Mouse (Mus musculus) megakaryocyte, embryonic 14.5 days (primary cell): ENCODE data around the gene Gm19345. TPM values are rescaled to one million over a fixed set of nuclear protein-coding genes. Genes with fewer than 3 reads are reported as not detected.

ENCODE experiments used
- H3K27me3 ChIP-seq: replicated peaks from 2 replicates; pipeline ENCODE3; 2012; ENCODE audit warnings: inconsistent platforms
- H3K36me3 ChIP-seq: replicated peaks from 2 replicates; pipeline ENCODE3; 2012; ENCODE audit warnings: low read length, inconsistent platforms, mixed read lengths
- H3K4me1 ChIP-seq: 2 replicates; pipeline ENCODE4 v1.6.1; 2012; ENCODE audit warnings: inconsistent platforms
- H3K4me3 ChIP-seq: replicated peaks from 2 replicates; pipeline ENCODE3; 2012; ENCODE audit warnings: moderate library complexity, mild to moderate bottlenecking, inconsistent platforms
- H3K9me3 ChIP-seq: 2 replicates; pipeline ENCODE4 v1.6.1; 2012; ENCODE audit warnings: inconsistent platforms
- FLI1 ChIP-seq: IDR thresholded peaks from 2 replicates; pipeline ENCODE4 v1.6.1; 2012; ENCODE audit warnings: low read length, inconsistent platforms, mixed read lengths
- GATA1 ChIP-seq: IDR thresholded peaks from 3 replicates; pipeline ENCODE4 v1.6.1; 2012; ENCODE audit warnings: mixed read lengths, low read length, inconsistent platforms, borderline replicate concordance
- polyA plus RNA-seq: library from polyadenylated mRNA; stranded (reverse); fragments of >175 nt; gene quantifications from 2 replicates; pipeline ENCODE4 v1.2.3, GENCODE M21; 2012; ENCODE audit warnings: low replicate concordance; ENCODE audit not compliant: insufficient read depth

The Gm19345 gene
- polyA plus RNA-seq, 1 experiment = 0.12 TPM

DNA sequence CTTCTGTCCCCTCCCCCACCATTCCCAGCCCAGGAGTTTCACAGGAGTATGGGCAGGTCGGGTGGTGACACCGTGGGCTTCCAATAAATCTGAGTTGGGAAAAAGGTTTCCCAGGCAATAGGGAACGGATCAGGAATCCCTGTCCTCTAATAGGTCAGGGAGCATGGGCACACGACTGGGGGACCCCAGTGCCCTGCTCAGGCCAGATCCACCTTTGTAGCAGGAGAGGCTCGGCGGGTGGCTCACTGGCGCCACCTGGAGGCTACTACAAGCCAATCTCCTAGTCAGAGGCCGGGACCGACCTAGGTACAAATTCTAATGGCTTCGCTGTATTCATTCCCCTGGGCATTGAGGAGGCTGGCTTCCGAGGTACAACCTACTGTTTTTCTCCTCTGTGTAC is 8.2 kb upstream of the Gm19345 start:
- no peak for TF ChIP-seq FLI1
- no peak for TF ChIP-seq GATA1
- H3K27me3 ChIP-seq = peaks cover 15% of the 10 kb centered on the region
- H3K9me3 ChIP-seq = no peaks in the 10 kb centered on the region
- H3K4me3 ChIP-seq = peak overlapping the region; percentile 53
- peaks cover 59% of the 10 kb centered on the region for H3K4me1 ChIP-seq
- no peaks in the 10 kb centered on the region for H3K36me3 ChIP-seq

DNA sequence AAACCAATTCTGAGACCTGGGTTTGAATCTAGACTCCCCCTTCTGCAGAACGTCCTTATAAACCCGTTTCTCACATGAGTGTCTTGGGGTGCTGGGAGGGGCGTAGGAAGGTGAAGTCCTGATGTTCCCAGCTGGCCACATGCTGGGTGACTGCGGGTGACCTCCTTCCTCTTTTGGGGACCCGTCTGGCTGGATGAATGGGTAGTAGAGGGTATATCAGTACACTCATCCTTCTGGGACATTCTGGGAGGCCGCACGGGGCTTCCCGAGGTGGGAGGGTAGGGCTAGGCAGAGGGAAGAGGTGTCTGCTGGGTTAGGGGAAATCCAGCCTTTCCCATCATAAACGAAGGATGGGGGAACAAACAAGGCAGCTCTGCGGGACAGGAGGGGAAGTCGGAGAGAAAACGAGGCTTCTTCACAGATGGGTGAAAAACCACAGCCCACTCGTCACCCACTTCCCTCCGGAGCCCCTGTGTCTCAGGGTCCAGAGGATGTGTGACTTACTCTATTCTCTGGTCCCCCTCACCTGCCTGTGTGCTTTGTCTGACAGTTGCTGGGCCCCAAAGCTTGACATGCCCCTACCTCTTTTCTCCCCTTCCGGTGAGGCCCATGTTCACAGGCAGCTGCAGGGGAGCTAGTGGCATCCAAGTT is 7.2 kb upstream of the Gm19345 start:
- H3K4me3 ChIP-seq = peak overlapping the region; percentile 35
- peaks cover 56% of the 10 kb centered on the region for H3K4me1 ChIP-seq
- H3K27me3 ChIP-seq = peaks cover 17% of the 10 kb centered on the region
- TF ChIP-seq FLI1 = no peak
- TF ChIP-seq GATA1 = no peak
- no peaks in the 10 kb centered on the region for H3K9me3 ChIP-seq
- H3K36me3 ChIP-seq = no peaks in the 10 kb centered on the region

DNA sequence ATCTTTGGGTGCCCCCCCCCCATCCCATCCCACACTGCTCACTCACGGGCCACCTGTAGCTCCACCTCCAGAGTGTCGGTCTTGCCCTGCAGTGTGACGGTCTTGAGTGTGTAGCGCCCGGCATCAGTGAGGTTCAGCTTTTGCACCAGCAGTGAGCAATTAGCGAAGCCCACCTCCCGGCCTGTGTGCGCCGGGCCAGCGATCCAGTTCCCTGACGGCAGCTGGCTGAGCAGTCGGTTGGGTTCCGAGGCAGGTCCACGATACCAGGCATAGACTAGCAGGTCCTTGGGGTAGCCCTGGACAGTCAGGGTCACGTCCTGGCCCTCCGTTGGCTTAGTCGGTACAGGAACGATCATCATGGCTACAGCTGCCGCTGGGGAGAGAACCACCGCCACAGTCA is 1.7 kb downstream of the Gm19345 start:
- TF ChIP-seq FLI1 (no peak), GATA1 (no peak)
- peaks cover 4% of the 10 kb centered on the region for H3K9me3 ChIP-seq
- H3K4me1 ChIP-seq = peaks cover 20% of the 10 kb centered on the region
- H3K4me3 ChIP-seq = no peak overlapping the region
- no peaks in the 10 kb centered on the region for H3K36me3 ChIP-seq
- H3K27me3 ChIP-seq = peaks cover 69% of the 10 kb centered on the region

DNA sequence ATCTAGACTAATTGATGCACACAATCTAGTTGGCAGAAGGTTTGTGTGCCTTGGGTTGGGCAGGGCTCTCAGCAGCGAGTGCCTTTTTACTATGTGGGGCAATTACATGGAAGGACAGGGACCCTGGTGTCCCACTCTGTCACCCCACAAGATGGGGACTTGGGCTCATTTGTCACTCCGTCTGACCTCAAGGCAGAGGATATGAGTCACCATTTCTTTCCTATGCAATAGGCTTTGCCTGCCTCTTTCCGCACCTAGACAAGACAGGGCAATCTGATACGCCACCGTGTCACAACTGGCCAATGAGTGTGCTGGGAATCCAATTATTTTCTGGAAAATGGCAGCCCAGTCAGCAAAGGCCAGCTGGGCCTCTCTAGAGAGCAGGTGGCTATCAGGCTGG is 3.9 kb downstream of the Gm19345 start:
- no peaks in the 10 kb centered on the region for H3K36me3 ChIP-seq
- no peak overlapping the region for H3K4me3 ChIP-seq
- H3K27me3 ChIP-seq = peaks cover 78% of the 10 kb centered on the region
- TF ChIP-seq FLI1 (no peak), GATA1 (no peak)
- H3K4me1 ChIP-seq = peaks cover 27% of the 10 kb centered on the region
- H3K9me3 ChIP-seq = no peaks in the 10 kb centered on the region

DNA sequence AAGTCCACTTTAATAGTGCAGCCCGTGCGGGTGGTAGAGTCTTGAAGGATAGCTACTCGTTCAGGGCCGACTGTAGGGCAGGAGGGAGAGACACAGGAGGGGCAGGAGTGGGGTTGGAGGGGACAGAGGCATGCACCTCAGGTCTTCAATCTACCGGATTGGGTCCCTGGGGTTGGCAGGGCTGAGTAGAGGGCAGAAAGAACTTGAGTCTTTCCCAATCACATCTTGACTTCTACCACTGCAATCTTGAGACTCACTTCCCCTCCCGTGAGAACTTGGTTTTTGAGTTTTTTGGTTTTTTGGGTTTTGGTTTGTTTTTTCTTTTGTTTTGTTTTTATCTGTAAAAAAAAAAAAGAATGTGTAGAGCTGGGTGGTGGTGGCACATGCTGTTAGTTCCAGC is 4.5 kb downstream of the Gm19345 start:
- Histone ChIP-seq H3K27me3 (peaks cover 77% of the 10 kb centered on the region), H3K4me3 (no peak overlapping the region), H3K9me3 (no peaks in the 10 kb centered on the region), H3K4me1 (peaks cover 27% of the 10 kb centered on the region), H3K36me3 (no peaks in the 10 kb centered on the region)
- TF ChIP-seq FLI1 (no peak), GATA1 (no peak)

DNA sequence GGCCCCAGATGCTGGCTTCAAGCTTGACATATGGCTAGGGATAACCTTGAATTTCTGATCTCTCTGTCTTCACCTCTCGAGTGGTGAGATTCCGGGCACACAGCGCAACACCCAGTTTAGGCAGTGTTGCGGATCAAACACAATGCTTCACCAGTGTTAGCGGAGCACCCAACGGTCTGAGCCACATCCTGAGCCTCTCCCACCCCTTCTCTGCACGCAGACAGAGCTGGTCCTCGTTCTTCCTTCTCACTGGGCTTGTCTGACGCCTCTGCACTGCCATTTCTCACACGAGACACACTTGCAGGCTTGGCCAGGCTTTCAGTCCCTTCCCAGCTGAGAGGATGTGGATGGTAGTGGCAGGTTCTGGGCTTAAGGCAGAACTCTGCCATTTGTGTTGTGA is 7.9 kb downstream of the Gm19345 start:
- TF ChIP-seq GATA1 (no peak), FLI1 (no peak)
- Histone ChIP-seq H3K9me3 (no peaks in the 10 kb centered on the region), H3K27me3 (peaks cover 56% of the 10 kb centered on the region), H3K36me3 (no peaks in the 10 kb centered on the region), H3K4me3 (no peak overlapping the region), H3K4me1 (peaks cover 27% of the 10 kb centered on the region)

DNA sequence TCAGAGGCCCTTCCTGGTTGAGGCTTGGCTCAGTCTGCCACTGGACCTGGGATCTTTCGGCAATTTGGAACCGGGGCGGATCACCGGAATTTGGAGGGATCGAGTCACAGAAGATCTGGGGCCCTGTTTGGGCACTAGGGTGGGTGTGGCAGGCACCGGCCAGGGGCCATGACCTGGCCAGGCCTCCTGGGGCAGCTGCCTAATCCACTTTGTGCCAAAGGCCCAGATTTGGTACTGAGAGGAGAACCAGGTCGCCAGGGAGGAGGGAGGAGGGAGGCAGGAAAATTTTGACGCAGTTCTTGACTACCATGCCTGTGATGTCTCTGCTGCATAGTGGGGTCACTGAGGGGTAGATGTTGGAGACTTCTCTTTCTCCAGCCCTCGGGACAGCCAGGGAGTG is 9.4 kb downstream of the Gm19345 start, which contains the start of gene Ceacam16:
TSS of gene Ceacam16 (minus strand) at position 101 of the 400 bp plus-strand sequence.
- Histone ChIP-seq H3K4me1 (peaks cover 25% of the 10 kb centered on the region), H3K36me3 (no peaks in the 10 kb centered on the region)
- TF ChIP-seq GATA1 = no peak
- TF ChIP-seq FLI1 = no peak

DNA sequence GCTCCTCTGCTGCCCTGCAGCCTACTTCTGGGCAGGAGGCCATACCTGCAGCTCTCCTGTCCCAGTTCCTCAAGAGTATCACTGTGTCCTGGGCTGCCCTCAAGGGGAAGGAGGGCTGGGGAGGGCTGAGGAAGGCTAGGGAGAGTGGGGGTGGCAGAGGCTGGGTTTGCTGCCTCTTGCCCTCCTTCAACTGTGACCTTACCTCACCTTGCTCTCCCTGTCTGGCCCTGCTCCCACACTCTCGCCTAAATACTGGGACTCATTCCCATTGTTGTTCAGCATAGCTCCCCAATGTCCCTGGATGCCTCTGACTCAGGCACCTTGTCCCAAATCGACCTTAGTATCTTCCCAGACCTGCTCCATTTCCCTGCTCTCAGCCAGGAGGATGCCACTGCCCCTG is 12.4 kb downstream of the Gm19345 start:
- Histone ChIP-seq H3K27me3 (peaks cover 30% of the 10 kb centered on the region), H3K4me3 (no peak overlapping the region), H3K36me3 (no peaks in the 10 kb centered on the region), H3K4me1 (peaks cover 33% of the 10 kb centered on the region), H3K9me3 (no peaks in the 10 kb centered on the region)
- TF ChIP-seq FLI1 = no peak
- TF ChIP-seq GATA1 = no peak

More for the DNA sequence above, 9.4 kb downstream of the Gm19345 start, which contains the start of gene Ceacam16:
- Histone ChIP-seq H3K27me3 (peaks cover 46% of the 10 kb centered on the region), H3K9me3 (no peaks in the 10 kb centered on the region), H3K4me3 (no peak within 1 kb of the TSS)

DNA sequence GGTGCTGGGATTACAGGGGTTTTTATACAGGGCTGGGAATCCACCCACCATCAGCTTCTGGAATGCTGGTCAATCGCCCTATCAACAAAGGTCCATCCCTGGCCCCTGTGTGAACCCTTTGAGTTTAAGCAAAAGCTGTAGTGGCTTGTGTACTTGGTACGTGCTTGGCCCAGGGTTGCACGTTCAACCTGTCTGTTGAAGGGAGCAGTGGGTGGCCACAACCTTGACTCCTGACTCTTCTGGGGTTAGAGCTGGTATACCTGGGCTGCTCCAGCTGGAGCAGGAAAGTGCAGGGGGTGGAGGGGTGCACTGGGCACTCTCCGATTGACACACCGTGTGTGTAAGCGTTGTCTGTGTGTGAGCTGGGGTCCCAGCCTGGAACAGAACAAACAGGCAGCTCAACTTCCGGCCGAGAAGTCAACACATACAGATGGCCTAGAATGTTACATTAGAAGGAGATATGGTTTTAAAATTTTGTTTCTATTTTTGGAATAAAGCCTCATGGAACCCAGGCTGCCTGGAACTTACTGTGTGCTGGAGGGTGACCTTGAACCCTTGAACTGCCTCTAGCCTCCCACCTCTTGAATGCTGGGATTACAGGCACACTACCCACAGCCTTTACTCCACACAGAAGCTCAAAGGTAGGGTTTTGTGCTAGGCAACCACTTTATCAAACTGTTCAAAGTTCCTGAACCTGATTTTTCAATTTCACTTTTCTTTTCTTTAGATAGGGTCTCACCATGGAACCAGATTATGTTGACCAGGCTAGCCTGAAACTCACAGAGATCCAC is 13.6 kb downstream of the Gm19345 start:
- Histone ChIP-seq H3K4me3 (no peak overlapping the region), H3K4me1 (peaks cover 29% of the 10 kb centered on the region), H3K36me3 (no peaks in the 10 kb centered on the region), H3K27me3 (peaks cover 21% of the 10 kb centered on the region), H3K9me3 (no peaks in the 10 kb centered on the region)
- TF ChIP-seq FLI1 = no peak
- TF ChIP-seq GATA1 = no peak

DNA sequence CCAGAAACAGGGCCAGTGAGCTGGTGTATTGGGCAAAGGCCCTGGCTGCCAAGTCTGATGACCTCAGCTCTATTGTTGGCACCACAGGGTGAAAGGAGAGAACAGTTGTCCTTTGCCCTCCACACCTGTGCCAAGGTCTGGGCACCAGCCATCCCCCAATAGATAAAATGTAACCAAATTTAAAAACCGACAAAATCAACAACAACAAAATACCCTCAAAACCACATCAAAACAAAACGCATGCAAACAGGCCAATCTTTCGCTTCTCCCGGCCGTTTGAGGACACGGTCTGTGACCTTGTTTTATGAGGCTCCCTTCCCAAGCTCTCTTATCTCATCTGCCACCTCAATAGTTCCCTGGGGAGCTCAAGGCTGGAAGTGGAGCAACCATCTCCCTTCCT is 14.7 kb downstream of the Gm19345 start:
- no peaks in the 10 kb centered on the region for H3K36me3 ChIP-seq
- H3K4me1 ChIP-seq = peaks cover 39% of the 10 kb centered on the region
- no peak for TF ChIP-seq FLI1
- no peak for TF ChIP-seq GATA1
- H3K4me3 ChIP-seq = no peak overlapping the region
- peaks cover 16% of the 10 kb centered on the region for H3K27me3 ChIP-seq
- no peaks in the 10 kb centered on the region for H3K9me3 ChIP-seq
